Mouse (Mus musculus) telencephalon, adult 2 months (tissue): ENCODE results near the gene 4930519G04Rik.
A peak's percentile ranks its signal among the peaks of the same experiment; 100 is the strongest.
"Not testable (repeated sequence)": the region's sequence is repeated elsewhere in the genome, so short reads cannot be mapped to it uniquely, and the experiment has no call there.

Experiments used
- DNase-seq: peaks from one replicate; pipeline ENCODE4 v3.0.0-alpha.2; 2011; ENCODE audit warnings: low read depth, low spot score

Gene 4930519G04Rik

GRCm38 (mm10) chr5:114842155-114842554 is 11.3 kb upstream of the 4930519G04Rik start:
- DNase-seq: not testable (repeated sequence)

- DNase-seq: no peak
Observed at GRCm38 (mm10) chr5:114842674-114843073, 10.8 kb upstream of the 4930519G04Rik start.

- not testable (repeated sequence) for DNase-seq
Observed at GRCm38 (mm10) chr5:114844371-114844770, 9.1 kb upstream of the 4930519G04Rik start.

- no peak for DNase-seq
Observed at GRCm38 (mm10) chr5:114851565-114852236, 1.8 kb upstream of the 4930519G04Rik start.

GRCm38 (mm10) chr5:114858582-114858981 is 5.1 kb downstream of the 4930519G04Rik start, which contains the start of gene Gm9936:
Gm9936 (minus strand) TSS chr5:114858682.
- DNase-seq: no peak

GRCm38 (mm10) chr5:114859253-114859652 is 5.8 kb downstream of the 4930519G04Rik start:
- DNase-seq: peak; percentile 64

GRCm38 (mm10) chr5:114861730-114862129 is 8.3 kb downstream of the 4930519G04Rik start:
- DNase-seq: no peak

DNA sequence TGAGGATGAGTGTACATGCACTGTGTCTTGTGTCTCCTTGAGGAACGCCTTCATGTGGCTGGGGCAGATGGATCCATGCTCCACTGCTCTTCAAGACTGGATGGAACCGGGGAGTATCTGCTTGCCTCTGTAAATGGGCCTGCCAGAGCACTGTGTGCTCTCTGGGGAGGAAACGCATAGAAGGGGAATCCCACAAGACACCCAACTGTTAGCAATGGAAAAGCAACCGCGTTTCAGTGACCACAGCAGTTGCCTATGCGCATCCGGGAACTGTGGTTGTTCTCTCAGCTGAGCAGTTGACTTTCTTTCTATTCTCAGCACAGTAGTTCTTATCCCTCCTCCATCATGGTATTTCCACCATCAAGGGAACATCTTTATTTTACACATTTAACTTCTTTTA is 11.3 kb downstream of the 4930519G04Rik start:
- no peak for DNase-seq

- DNase-seq: no peak
Observed at GRCm38 (mm10) chr5:114865279-114865678, 11.8 kb downstream of the 4930519G04Rik start.

GRCm38 (mm10) chr5:114875858-114876257 is 22.4 kb downstream of the 4930519G04Rik start:
- DNase-seq: no peak

- DNase-seq: no peak
Observed at GRCm38 (mm10) chr5:114876331-114876730, 22.9 kb downstream of the 4930519G04Rik start.

DNA sequence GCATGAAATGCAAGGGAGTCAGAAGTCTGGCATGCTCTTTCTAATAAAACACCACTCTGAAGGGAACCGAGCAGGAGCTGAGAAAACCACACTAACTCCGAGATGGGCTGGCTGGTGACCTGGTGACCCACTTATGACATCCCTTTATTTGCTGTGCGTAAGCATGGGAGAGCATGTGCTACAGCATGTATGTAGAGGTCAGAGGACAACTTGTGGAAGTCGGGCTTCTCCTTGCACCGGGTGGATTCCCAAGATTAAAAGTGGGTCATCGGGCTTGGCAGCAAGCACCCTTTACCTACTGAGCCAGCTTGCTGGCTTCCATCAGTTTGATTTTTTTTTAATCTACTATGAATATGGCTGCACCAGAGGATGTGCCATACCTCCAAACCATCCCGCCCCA is 24.0 kb downstream of the 4930519G04Rik start:
- DNase-seq: no peak

- no peak for DNase-seq
Observed at GRCm38 (mm10) chr5:114879399-114879798, 25.9 kb downstream of the 4930519G04Rik start.

DNA sequence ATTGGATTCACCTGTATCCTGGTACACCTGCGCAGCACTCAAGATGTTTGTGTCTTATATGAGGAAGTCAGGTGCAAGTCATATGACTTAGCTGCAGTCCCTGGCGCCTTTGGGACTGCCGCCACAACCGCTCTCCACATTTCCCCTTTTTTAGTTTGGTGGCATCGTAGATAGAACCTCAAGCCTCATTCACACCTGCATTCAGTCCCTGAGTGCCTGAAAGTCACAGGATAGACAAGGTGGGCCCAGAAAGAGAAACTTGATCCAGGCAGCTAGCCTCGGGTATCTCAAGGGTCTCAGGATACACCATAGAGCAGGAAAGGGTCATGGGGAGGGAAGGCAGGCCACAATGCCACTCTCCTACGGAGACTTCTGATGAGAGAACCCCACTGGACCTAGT is 28.9 kb downstream of the 4930519G04Rik start:
- not testable (repeated sequence) for DNase-seq

- DNase-seq: no peak
Observed at GRCm38 (mm10) chr5:114883022-114883421, 29.6 kb downstream of the 4930519G04Rik start.

- no peak for DNase-seq
Observed at GRCm38 (mm10) chr5:114886801-114887200, 33.3 kb downstream of the 4930519G04Rik start.

- DNase-seq: no peak
Observed at GRCm38 (mm10) chr5:114888995-114889394, 35.5 kb downstream of the 4930519G04Rik start.

DNA sequence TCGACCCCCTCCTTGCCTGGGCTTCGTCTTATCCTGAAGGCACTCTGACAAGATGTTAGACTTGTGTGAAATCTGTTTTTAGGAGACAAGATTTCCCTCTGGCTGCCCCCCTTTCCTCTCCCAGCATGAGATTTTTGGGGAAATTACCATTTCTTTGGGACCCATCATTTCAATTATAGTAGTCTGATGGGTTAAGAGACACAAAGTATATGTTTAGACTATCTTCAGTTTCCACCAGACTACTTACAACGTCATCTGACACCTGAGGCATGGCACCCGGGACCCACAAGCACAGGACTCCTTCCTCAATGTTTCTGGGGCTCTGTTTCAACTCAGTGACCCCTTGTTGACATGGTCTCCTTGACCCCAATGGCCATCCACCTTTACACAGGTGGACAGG is 42.1 kb downstream of the 4930519G04Rik start:
- DNase-seq: no peak

- DNase-seq: no peak
Observed at GRCm38 (mm10) chr5:114896688-114897373, 43.4 kb downstream of the 4930519G04Rik start, which contains the start of gene Oasl2. Oasl2 (plus strand) TSS chr5:114896936.

DNA sequence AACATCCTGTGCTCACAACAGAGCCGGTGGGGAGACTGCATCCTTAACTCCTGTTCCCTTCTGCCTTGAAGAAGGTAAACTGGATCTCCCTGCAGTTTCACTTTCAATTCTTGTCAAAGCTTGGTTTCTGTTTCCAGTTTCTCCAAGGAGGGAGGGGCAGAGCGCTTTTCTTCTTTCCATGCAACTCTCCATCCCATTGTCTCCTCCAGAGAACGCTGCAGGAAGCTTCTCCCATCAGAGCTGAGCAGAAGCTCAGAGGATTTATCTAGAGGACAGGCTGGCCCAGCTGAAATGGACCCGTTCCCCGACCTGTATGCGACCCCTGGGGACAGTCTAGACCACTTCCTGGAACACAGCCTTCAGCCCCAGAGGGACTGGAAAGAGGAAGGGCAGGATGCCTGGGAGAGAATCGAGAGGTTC is 43.9 kb downstream of the 4930519G04Rik start:
- no peak for DNase-seq

DNA sequence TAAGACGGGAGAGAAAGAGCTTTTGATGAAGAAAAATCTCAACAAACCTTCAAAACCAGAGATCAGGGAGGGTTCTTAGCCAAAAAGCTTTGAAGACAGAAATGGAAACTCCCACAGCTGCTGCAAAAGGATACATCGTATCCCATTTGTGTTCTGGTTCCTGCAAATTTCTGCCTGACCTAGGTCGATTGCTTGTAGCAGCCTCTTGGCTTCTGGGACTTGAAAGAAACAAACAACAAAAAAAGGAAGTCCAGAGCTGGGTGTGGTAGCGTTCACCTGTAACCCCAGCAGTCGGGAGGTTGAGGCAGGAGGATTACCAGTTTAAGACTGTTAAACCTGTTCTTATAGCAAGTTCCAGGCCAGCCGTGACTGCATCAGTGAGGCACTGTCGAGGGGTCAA is 45.4 kb downstream of the 4930519G04Rik start:
- no peak for DNase-seq

DNA sequence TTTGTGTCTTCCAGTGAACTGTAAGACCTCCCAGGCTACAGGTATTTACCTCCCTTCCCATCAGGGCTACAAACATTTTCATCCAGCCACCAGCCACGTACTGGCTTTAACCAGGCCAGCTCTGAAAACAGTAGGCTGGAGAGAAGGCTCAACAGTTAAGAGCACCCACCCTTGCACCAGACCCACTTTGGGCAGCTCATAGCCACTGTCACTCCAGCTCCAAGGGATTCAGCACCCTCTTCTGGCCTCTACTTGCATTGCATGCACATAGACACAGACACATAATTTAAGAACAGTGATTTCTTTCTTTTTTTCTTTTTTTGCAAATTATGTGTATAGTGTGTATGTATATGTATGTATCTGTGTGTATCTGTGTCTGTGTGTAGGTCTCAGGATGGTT is 48.9 kb downstream of the 4930519G04Rik start:
- DNase-seq: no peak
